Mouse (Mus musculus) neural tube, embryonic 14.5 days (tissue): Measurements from ENCODE around the gene Lrrfip1. TPM values are rescaled to one million over a fixed set of nuclear protein-coding genes. Genes with fewer than 3 reads are reported as not detected.

Source experiments
- ATAC-seq: fragments of 200-750 bp; cut with Nextera tagmentation; 2 replicates; pipeline ENCODE4 v1.8.0; 2017; ENCODE audit warnings: low read depth, mild to moderate bottlenecking, moderate TSS enrichment, moderate library complexity
- H3K27ac ChIP-seq: fragments of 300-500 bp; sonication (generic); 2 replicates; pipeline ENCODE4 v1.5.1; 2014; ENCODE audit warnings: low read depth, mild to moderate bottlenecking, control low read depth, low read length, moderate library complexity, mixed read lengths
- H3K27me3 ChIP-seq: fragments of 300-500 bp; sonication (generic); 2 replicates; pipeline ENCODE4 v1.6.1; 2014; ENCODE audit warnings: low read length; ENCODE audit not compliant: control insufficient read depth, insufficient read depth
- H3K36me3 ChIP-seq: fragments of 300-500 bp; sonication (generic); 2 replicates; pipeline ENCODE4 v1.6.1; 2014; ENCODE audit warnings: low read length, mixed read lengths; ENCODE audit not compliant: control insufficient read depth, insufficient read depth
- H3K4me1 ChIP-seq: fragments of 300-500 bp; sonication (generic); 2 replicates; pipeline ENCODE4 v1.6.1; 2014; ENCODE audit warnings: low read length; ENCODE audit not compliant: control insufficient read depth, insufficient read depth
- H3K4me2 ChIP-seq: fragments of 300-500 bp; sonication (generic); 2 replicates; pipeline ENCODE4 v1.6.1; 2014; ENCODE audit warnings: mild to moderate bottlenecking, low read depth, low read length, control low read depth
- H3K4me3 ChIP-seq: fragments of 300-500 bp; sonication (generic); 2 replicates; pipeline ENCODE4 v1.5.1; 2014; ENCODE audit warnings: low read depth, low read length, control low read depth, mixed read lengths
- H3K9ac ChIP-seq: fragments of 300-500 bp; sonication (generic); replicated peaks from 2 replicates; pipeline ENCODE4 v1.6.1; 2014; ENCODE audit warnings: low read depth, mild to moderate bottlenecking, control low read depth, low read length, mixed read lengths
- H3K9me3 ChIP-seq: fragments of 300-500 bp; sonication (generic); 2 replicates; pipeline ENCODE4 v1.6.1; 2016; ENCODE audit warnings: low read length; ENCODE audit not compliant: control insufficient read depth
- WGBS: fragments of 180-500 bp; shearing (Covaris S2); extraction: QIAGEN DNeasy Blood & Tissue Kit; methylation state at CpG from one replicate; pipeline ENCODE4 v1.1.7; 2014; 5-methylcytosine and 5-hydroxymethylcytosine counted together
- polyA plus RNA-seq: library from polyadenylated mRNA; unstranded; fragments of >200 nt; fragmentation: Nextera tagmentation; extraction: Ambion mirVana; gene quantifications from 2 replicates; pipeline ENCODE4 v1.2.1, GENCODE M21; 2014

The Lrrfip1 gene
- polyA plus RNA-seq, 1 experiment from 2014 or later, result 50.4 TPM

DNA sequence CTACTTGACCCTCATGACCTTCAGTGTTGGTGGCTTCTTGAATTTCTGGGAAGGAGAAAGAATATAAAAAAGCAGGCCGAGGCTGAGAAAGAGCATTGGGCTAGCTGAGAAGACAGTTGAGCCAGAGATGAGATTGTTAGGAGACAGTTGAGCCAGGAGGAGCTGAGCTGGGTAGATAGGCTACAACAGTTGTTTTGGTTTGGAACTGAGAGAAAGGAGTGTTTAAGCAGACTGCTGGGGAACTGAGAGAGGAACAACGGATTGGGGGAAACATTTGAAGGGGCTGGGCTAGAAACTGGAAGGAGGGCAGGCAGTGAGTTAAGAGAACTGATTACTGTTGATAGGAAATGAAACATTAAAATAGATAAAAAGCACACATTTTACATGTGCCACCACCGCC lies 177.5 kb downstream of the Lrrfip1 start:
- Histone ChIP-seq H3K27me3 (no peaks in the 10 kb centered on the region; the same call in 1 of the 2 replicates), H3K4me1 (peaks cover 6% of the 10 kb centered on the region; the same call in 1 of the 2 replicates), H3K9me3 (no peaks in the 10 kb centered on the region), H3K4me2 (no peak overlapping the region), H3K27ac (no peak overlapping the region), H3K36me3 (no peaks in the 10 kb centered on the region), H3K4me3 (no peak overlapping the region), H3K9ac (no peak overlapping the region)
- WGBS, result 70% methylated on average over 3 of the region's 3 CpGs
- ATAC-seq, result no peak

DNA sequence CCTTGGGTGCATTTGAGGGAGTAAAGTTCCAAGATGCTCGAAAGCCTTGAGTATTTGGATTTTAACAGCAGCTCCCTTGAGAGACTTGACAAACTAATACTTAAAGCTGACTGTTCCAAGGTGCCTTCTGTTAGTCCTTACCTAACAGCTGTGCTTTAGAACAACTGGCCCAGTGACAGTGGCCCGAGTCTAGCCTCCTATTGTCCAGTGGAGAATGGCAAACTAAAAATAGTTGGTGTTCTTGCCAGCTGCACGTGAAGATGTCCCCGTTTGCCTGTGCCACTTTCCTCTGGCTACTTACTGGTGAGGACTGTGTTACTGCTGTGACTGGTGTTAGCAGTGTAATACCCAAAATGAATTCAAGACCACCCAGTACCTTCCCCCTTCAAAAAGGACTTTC lies 178.3 kb downstream of the Lrrfip1 start:
- no peak overlapping the region for H3K27ac ChIP-seq
- H3K9ac ChIP-seq, result no peak overlapping the region
- no peak for ATAC-seq
- WGBS, result 78% methylated on average over 4 of the region's 4 CpGs
- H3K36me3 ChIP-seq, result no peaks in the 10 kb centered on the region
- peaks cover 6% of the 10 kb centered on the region; the same call in 1 of the 2 replicates for H3K4me1 ChIP-seq
- H3K9me3 ChIP-seq, result no peaks in the 10 kb centered on the region
- no peak overlapping the region for H3K4me2 ChIP-seq
- H3K4me3 ChIP-seq, result no peak overlapping the region
- H3K27me3 ChIP-seq, result no peaks in the 10 kb centered on the region; the same call in 1 of the 2 replicates

Other genes starting within 250 kb of the Lrrfip1 start
- gene Col6a3, start 154.8 kb upstream of the Lrrfip1 start, polyA plus RNA-seq, result 1.1 and 16.9 TPM in 2 replicates
- gene Mlph, start 83.7 kb upstream of the Lrrfip1 start, polyA plus RNA-seq, result 0.26 TPM in 1 of 2 replicates, not detected in the other
- gene Prlh, start 45.6 kb upstream of the Lrrfip1 start, polyA plus RNA-seq, result not detected in 2 replicates
- gene Rab17, start 29.1 kb upstream of the Lrrfip1 start, polyA plus RNA-seq, result 0.13 TPM in 1 of 2 replicates, not detected in the other
- gene Rbm44, start 146.4 kb downstream of the Lrrfip1 start, polyA plus RNA-seq, result 0.06 and 0.39 TPM in 2 replicates
- 8.3 and 15.8 TPM in 2 replicates for gene Ramp1, start 181.1 kb downstream of the Lrrfip1 start, polyA plus RNA-seq